Mouse (Mus musculus) heart, embryonic 15.5 days (tissue): ENCODE data around the gene Wdr77. TPM values are rescaled to one million over a fixed set of nuclear protein-coding genes. Genes with fewer than 3 reads are reported as not detected.
"Not testable (repeated sequence)": the region's sequence is repeated elsewhere in the genome, so short reads cannot be mapped to it uniquely, and the experiment has no call there.

Experiments used
- ATAC-seq: fragments of 200-750 bp; cut with Nextera tagmentation; replicated peaks from 2 replicates; pipeline ENCODE4 v1.8.0; 2017; ENCODE audit warnings: low read depth, moderate TSS enrichment; ENCODE audit not compliant: insufficient number of reproducible peaks, insufficient read depth, low FRiP score
- H3K27ac ChIP-seq: fragments of 300-500 bp; sonication (generic); 2 replicates; pipeline ENCODE4 v1.5.1; 2015; ENCODE audit warnings: mild to moderate bottlenecking, inconsistent platforms
- H3K27me3 ChIP-seq: fragments of 300-500 bp; sonication (generic); 2 replicates; pipeline ENCODE4 v1.6.1; 2015; ENCODE audit warnings: inconsistent platforms
- H3K36me3 ChIP-seq: fragments of 300-500 bp; sonication (generic); 2 replicates; pipeline ENCODE4 v1.6.1; 2015; ENCODE audit warnings: mild to moderate bottlenecking, inconsistent platforms
- H3K4me1 ChIP-seq: fragments of 300-500 bp; sonication (generic); replicated peaks from 2 replicates; pipeline ENCODE4 v1.6.1; 2015; ENCODE audit warnings: inconsistent platforms
- H3K4me2 ChIP-seq: fragments of 300-500 bp; sonication (generic); 2 replicates; pipeline ENCODE4 v1.6.1; 2015; ENCODE audit warnings: inconsistent platforms, mild to moderate bottlenecking, moderate library complexity
- H3K4me3 ChIP-seq: fragments of 300-500 bp; sonication (generic); 2 replicates; pipeline ENCODE4 v1.5.1; 2015; ENCODE audit warnings: mild to moderate bottlenecking, inconsistent platforms
- H3K9ac ChIP-seq: fragments of 300-500 bp; sonication (generic); 2 replicates; pipeline ENCODE4 v1.6.1; 2015; ENCODE audit warnings: mild to moderate bottlenecking, inconsistent platforms
- H3K9me3 ChIP-seq: fragments of 300-500 bp; sonication (generic); replicated peaks from 2 replicates; pipeline ENCODE4 v1.6.1; 2016; ENCODE audit warnings: inconsistent platforms
- WGBS: fragments of 180-500 bp; shearing (Covaris S2); methylation state at CpG from one replicate; pipeline ENCODE4 v1.1.7; 2015; ENCODE audit warnings: mixed read lengths; 5-methylcytosine and 5-hydroxymethylcytosine counted together
- polyA plus RNA-seq: library from polyadenylated mRNA; unstranded; fragments of >200 nt; fragmentation: Nextera tagmentation; extraction: Ambion mirVana; gene quantifications from 2 replicates; pipeline ENCODE4 v1.2.1, GENCODE M21; 2015

The Wdr77 gene
- polyA plus RNA-seq, 1 experiment from 2014 or later, result 69.9 TPM

- no peaks in the 10 kb centered on the region for H3K9me3 ChIP-seq
- H3K36me3 ChIP-seq, result peaks cover 45% of the 10 kb centered on the region
- peak overlapping the region; percentile 98 for H3K4me3 ChIP-seq
- no peak overlapping the region for H3K9ac ChIP-seq
- peaks cover 37% of the 10 kb centered on the region for H3K4me1 ChIP-seq
- H3K27ac ChIP-seq, result no peak overlapping the region
- peak overlapping the region; percentile 74 for H3K4me2 ChIP-seq
- no peaks in the 10 kb centered on the region for H3K27me3 ChIP-seq
- 93% methylated on average over 1 of the region's 1 CpGs for WGBS
- no peak for ATAC-seq
These were observed 1.9 kb upstream of the Wdr77 start for GRCm38 (mm10) chr3:105957235-105957634.

GRCm38 (mm10) chr3:105958204-105958603, 965 bp upstream of the Wdr77 start:
- H3K36me3 ChIP-seq, result peaks cover 46% of the 10 kb centered on the region
- WGBS, result 32% methylated on average over 5 of the region's 5 CpGs
- H3K27ac ChIP-seq, result peak overlapping the region; percentile 96

GRCm38 (mm10) chr3:105959585-105959984, 416 bp downstream of the Wdr77 start:
- Histone ChIP-seq H3K9ac (peak overlapping the region; percentile 99), H3K27ac (peak overlapping the region; percentile 75), H3K27me3 (no peaks in the 10 kb centered on the region), H3K36me3 (peaks cover 50% of the 10 kb centered on the region), H3K4me2 (peak overlapping the region; percentile 81), H3K4me3 (peak overlapping the region; percentile 98), H3K9me3 (no peaks in the 10 kb centered on the region), H3K4me1 (peaks cover 37% of the 10 kb centered on the region)
- peak; percentile 50 for ATAC-seq
- WGBS, result under 1% methylated on average over 26 of the region's 26 CpGs

More at GRCm38 (mm10) chr3:105958204-105958603, 965 bp upstream of the Wdr77 start:
- H3K9me3 ChIP-seq, result no peaks in the 10 kb centered on the region
- peak overlapping the region; percentile 98 for H3K4me3 ChIP-seq
- H3K4me2 ChIP-seq, result peak overlapping the region; percentile 74
- no peak for ATAC-seq
- H3K9ac ChIP-seq, result peak overlapping the region; percentile 99
- no peaks in the 10 kb centered on the region for H3K27me3 ChIP-seq
- peaks cover 37% of the 10 kb centered on the region for H3K4me1 ChIP-seq

GRCm38 (mm10) chr3:105959999-105960398, 830 bp downstream of the Wdr77 start, which contains the start of gene Atp5f1:
TSS of gene Atp5f1 (minus strand) at chr3:105960099.
- H3K36me3 ChIP-seq, result peaks cover 50% of the 10 kb centered on the region

GRCm38 (mm10) chr3:105960700-105961099, 1.5 kb downstream of the Wdr77 start:
- Histone ChIP-seq H3K9ac (no peak overlapping the region), H3K4me2 (peak overlapping the region; percentile 81; the same call in 1 of the 2 replicates), H3K36me3 (peaks cover 54% of the 10 kb centered on the region), H3K27me3 (no peaks in the 10 kb centered on the region), H3K4me1 (peaks cover 35% of the 10 kb centered on the region), H3K4me3 (peak overlapping the region; percentile 98; the same call in 1 of the 2 replicates), H3K9me3 (no peaks in the 10 kb centered on the region), H3K27ac (no peak overlapping the region)
- ATAC-seq, result no peak
- WGBS, result 93% methylated on average over 2 of the region's 2 CpGs

More at GRCm38 (mm10) chr3:105959999-105960398, 830 bp downstream of the Wdr77 start, which contains the start of gene Atp5f1:
- H3K9ac ChIP-seq, result peak within 1 kb of the TSS; percentile 99
- no peaks in the 10 kb centered on the region for H3K27me3 ChIP-seq
- peaks cover 35% of the 10 kb centered on the region for H3K4me1 ChIP-seq
- peak within 1 kb of the TSS; percentile 98 for H3K4me3 ChIP-seq
- peak within 1 kb of the TSS; percentile 96 for H3K27ac ChIP-seq
- peak within 1 kb of the TSS; percentile 81 for H3K4me2 ChIP-seq
- ATAC-seq, result no peak
- WGBS, result 7% methylated on average over 6 of the region's 6 CpGs
- H3K9me3 ChIP-seq, result no peaks in the 10 kb centered on the region

GRCm38 (mm10) chr3:105971831-105972446, 12.8 kb downstream of the Wdr77 start:
- Histone ChIP-seq H3K36me3 (peaks cover 37% of the 10 kb centered on the region), H3K4me3 (no peak overlapping the region), H3K9me3 (no peaks in the 10 kb centered on the region), H3K27me3 (no peaks in the 10 kb centered on the region), H3K9ac (no peak overlapping the region), H3K4me1 (no peaks in the 10 kb centered on the region), H3K27ac (no peak overlapping the region), H3K4me2 (no peak overlapping the region)
- WGBS, result 86% methylated on average over 5 of the region's 5 CpGs
- no peak for ATAC-seq

GRCm38 (mm10) chr3:105973411-105973810, 14.2 kb downstream of the Wdr77 start, which contains the start of gene Ovgp1:
TSS of gene Ovgp1 (plus strand) at chr3:105973711.
- no peaks in the 10 kb centered on the region for H3K4me1 ChIP-seq
- ATAC-seq, result no peak

GRCm38 (mm10) chr3:105974174-105974573, 15.0 kb downstream of the Wdr77 start:
- Histone ChIP-seq H3K4me1 (no peaks in the 10 kb centered on the region), H3K36me3 (peaks cover 14% of the 10 kb centered on the region; the same call in 1 of the 2 replicates), H3K4me2 (no peak overlapping the region), H3K27me3 (no peaks in the 10 kb centered on the region), H3K4me3 (no peak overlapping the region), H3K9me3 (no peaks in the 10 kb centered on the region), H3K27ac (no peak overlapping the region), H3K9ac (no peak overlapping the region)
- 75% methylated on average over 2 of the region's 2 CpGs for WGBS
- ATAC-seq, result no peak

More at GRCm38 (mm10) chr3:105973411-105973810, 14.2 kb downstream of the Wdr77 start, which contains the start of gene Ovgp1:
- Histone ChIP-seq H3K36me3 (peaks cover 22% of the 10 kb centered on the region), H3K27ac (no peak within 1 kb of the TSS), H3K27me3 (no peaks in the 10 kb centered on the region), H3K9ac (no peak within 1 kb of the TSS), H3K4me2 (no peak within 1 kb of the TSS), H3K4me3 (no peak within 1 kb of the TSS), H3K9me3 (no peaks in the 10 kb centered on the region)
- WGBS, result 79% methylated on average over 3 of the region's 3 CpGs

GRCm38 (mm10) chr3:105989611-105990010, 30.4 kb downstream of the Wdr77 start:
- not testable (repeated sequence) for H3K27ac ChIP-seq, H3K9me3 ChIP-seq, H3K27me3 ChIP-seq, H3K4me1 ChIP-seq, H3K36me3 ChIP-seq, H3K4me2 ChIP-seq, H3K4me3 ChIP-seq, H3K9ac ChIP-seq, ATAC-seq
- 57% methylated on average over 5 of the region's 5 CpGs for WGBS

GRCm38 (mm10) chr3:105991653-105992283, 32.6 kb downstream of the Wdr77 start:
- Histone ChIP-seq H3K36me3 (no peaks in the 10 kb centered on the region), H3K4me3 (no peak overlapping the region), H3K27me3 (no peaks in the 10 kb centered on the region), H3K9me3 (no peaks in the 10 kb centered on the region), H3K27ac (no peak overlapping the region), H3K9ac (no peak overlapping the region), H3K4me1 (no peaks in the 10 kb centered on the region), H3K4me2 (no peak overlapping the region)
- 19% methylated on average over 4 of the region's 4 CpGs for WGBS
- ATAC-seq, result no peak

GRCm38 (mm10) chr3:105994730-105995129, 35.6 kb downstream of the Wdr77 start:
- H3K4me1 ChIP-seq, result no peaks in the 10 kb centered on the region
- no peaks in the 10 kb centered on the region for H3K27me3 ChIP-seq
- H3K4me3 ChIP-seq, result no peak overlapping the region
- 54% methylated on average over 2 of the region's 2 CpGs for WGBS
- H3K4me2 ChIP-seq, result no peak overlapping the region
- H3K36me3 ChIP-seq, result no peaks in the 10 kb centered on the region
- no peak overlapping the region for H3K9ac ChIP-seq
- H3K9me3 ChIP-seq, result no peaks in the 10 kb centered on the region
- no peak for ATAC-seq
- no peak overlapping the region for H3K27ac ChIP-seq
